Mouse (Mus musculus): Measurements from ENCODE around the gene Dnm3.

GRCm38 (mm10) chr1:162001328-162001727 is 476.5 kb downstream of the Dnm3 start:
- no peak for TF ChIP-seq POLR2A (IDR thresholded peaks at IDR 0.05; ENCODE audit: insufficient read length, low read depth)
- TF ChIP-seq TCF12 (IDR thresholded peaks at IDR 0.05; ENCODE audit: insufficient read depth, poor library complexity, severe bottlenecking): no peak
- TF ChIP-seq USF1 (IDR thresholded peaks at IDR 0.05; ENCODE audit: low read depth): no peak
